Mouse (Mus musculus): Measurements from ENCODE around the gene Pacsin2. TPM values are rescaled to one million over a fixed set of nuclear protein-coding genes. Genes with fewer than 3 reads are reported as not detected.
"Not testable (repeated sequence)": the region's sequence is repeated elsewhere in the genome, so short reads cannot be mapped to it uniquely, and the experiment has no call there.

The Pacsin2 gene
- 45.6 and 47.9 TPM in 2 replicates for polyA plus RNA-seq (2015; fragmentation: Nextera tagmentation; extraction: Ambion mirVana)

DNA sequence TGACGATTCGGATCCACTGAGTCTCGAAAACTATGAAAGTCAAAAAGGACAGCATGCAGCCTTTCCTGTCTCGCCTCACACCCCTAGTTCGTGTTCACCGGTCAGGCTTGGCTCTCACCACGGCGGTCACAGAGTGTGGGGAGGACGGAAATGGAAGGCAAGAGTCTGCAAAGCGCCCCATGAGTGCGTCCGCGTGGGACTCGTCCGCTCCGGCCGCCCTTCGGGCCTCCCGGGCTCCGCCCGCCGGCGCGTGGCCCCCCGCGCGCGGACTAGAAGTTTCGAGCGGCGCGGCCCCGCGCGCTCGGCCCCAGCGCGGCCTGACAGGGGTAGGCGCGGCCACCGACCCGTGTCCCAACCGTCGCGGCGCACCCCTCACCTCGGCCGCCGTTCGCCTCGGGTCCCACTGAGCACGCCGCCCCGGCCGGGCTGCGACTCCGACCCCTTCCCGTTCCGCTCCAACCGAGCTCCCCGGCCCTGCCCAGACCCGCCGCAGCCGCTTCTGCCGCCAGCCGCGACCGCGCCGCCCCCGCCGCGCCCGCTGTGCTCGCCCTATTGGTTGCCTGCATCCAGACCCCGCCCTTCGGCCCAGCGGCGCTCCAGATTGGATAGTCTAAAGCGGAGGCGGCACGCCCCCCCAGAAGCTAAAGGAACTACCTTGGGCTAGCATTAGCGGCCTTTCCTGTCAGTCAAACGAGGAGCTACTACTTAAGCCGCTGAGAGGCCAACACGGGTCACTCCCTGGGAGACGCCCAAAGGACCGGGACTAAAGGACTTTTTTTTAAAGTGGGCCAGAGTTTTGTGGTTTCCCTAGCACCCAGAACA is at the start of gene Pacsin2:
Gene Pacsin2, minus strand, starts transcription at position 524 of the 822 bp plus-strand sequence.
- Histone ChIP-seq H3K27me3 (ENCODE audit: control insufficient read depth, insufficient read depth, low read depth, low read length) (no peaks in the 10 kb centered on the region), H3K36me3 (ENCODE audit: control insufficient read depth, insufficient read depth) (no peaks in the 10 kb centered on the region), H3K9ac (ENCODE audit: low read depth, low read length) (peak within 1 kb of the TSS; percentile 79), H3K4me2 (ENCODE audit: low read depth, low read length) (peak within 1 kb of the TSS; percentile 97), H3K4me1 (ENCODE audit: control insufficient read depth, low read depth, low read length) (peaks cover 26% of the 10 kb centered on the region), H3K4me3 (ENCODE audit: low read depth, low read length) (peak within 1 kb of the TSS; percentile 77), H3K9me3 (replicated peaks; ENCODE audit: control insufficient read depth, low read length) (no peaks in the 10 kb centered on the region), H3K27ac (ENCODE audit: low read length) (peak within 1 kb of the TSS; percentile 81)
- peak; percentile 99 for ATAC-seq (ENCODE audit: low read depth)
- WGBS (ENCODE audit: insufficient replicate concordance), result under 1% methylated on average over 67 of the region's 88 CpGs

GRCm38 (mm10) chr15:83512489-83513281 is 48.3 kb upstream of the Pacsin2 start:
- H3K27ac ChIP-seq (ENCODE audit: low read length), result no peak overlapping the region
- no peaks in the 10 kb centered on the region for H3K9me3 ChIP-seq (replicated peaks; ENCODE audit: control insufficient read depth, low read length)
- ATAC-seq (ENCODE audit: low read depth), result no peak
- no peak overlapping the region for H3K4me3 ChIP-seq (ENCODE audit: low read depth, low read length)
- 43% methylated on average over 13 of the region's 13 CpGs for WGBS (ENCODE audit: insufficient replicate concordance)
- no peak overlapping the region for H3K9ac ChIP-seq (ENCODE audit: low read depth, low read length)
- no peaks in the 10 kb centered on the region for H3K36me3 ChIP-seq (ENCODE audit: control insufficient read depth, insufficient read depth)
- no peak overlapping the region for H3K4me2 ChIP-seq (ENCODE audit: low read depth, low read length)
- H3K27me3 ChIP-seq (ENCODE audit: control insufficient read depth, insufficient read depth, low read depth, low read length), result no peaks in the 10 kb centered on the region
- peaks cover 9% of the 10 kb centered on the region for H3K4me1 ChIP-seq (ENCODE audit: control insufficient read depth, low read depth, low read length)

DNA sequence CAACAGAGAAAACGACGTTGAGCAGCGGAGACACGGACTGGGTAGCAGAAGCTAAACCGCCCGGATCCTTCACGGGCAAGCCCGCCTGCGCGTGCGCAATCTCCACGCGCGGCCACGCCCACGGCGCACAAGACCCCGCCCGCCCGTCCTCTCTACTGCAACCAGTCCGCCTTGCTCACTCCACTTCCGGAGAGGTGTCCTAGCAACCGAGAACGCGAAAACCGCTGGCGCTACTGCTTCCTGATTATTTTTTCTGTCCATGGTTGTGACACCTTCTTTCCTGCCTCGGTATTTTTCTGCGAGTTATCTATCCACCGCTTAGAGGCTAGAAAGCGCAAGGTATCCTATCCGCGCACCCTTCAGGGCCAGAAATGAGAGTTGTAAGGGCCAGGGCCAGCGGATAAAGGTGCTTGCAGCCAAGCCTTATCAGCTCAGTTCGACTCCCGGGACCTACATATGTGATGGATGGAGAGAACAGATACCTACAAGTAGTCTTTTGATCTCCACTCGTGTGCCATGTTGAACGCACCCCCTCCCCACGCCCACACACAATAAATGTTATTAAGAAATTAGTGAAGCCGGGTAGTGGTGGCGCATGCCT is 46.5 kb upstream of the Pacsin2 start, which contains the start of gene Ttll1:
Gene Ttll1, minus strand, starts transcription at position 89 of the 601 bp plus-strand sequence.
- 6% methylated on average over 41 of the region's 41 CpGs for WGBS (ENCODE audit: insufficient replicate concordance)
- peak; percentile 97 for ATAC-seq (ENCODE audit: low read depth)

DNA sequence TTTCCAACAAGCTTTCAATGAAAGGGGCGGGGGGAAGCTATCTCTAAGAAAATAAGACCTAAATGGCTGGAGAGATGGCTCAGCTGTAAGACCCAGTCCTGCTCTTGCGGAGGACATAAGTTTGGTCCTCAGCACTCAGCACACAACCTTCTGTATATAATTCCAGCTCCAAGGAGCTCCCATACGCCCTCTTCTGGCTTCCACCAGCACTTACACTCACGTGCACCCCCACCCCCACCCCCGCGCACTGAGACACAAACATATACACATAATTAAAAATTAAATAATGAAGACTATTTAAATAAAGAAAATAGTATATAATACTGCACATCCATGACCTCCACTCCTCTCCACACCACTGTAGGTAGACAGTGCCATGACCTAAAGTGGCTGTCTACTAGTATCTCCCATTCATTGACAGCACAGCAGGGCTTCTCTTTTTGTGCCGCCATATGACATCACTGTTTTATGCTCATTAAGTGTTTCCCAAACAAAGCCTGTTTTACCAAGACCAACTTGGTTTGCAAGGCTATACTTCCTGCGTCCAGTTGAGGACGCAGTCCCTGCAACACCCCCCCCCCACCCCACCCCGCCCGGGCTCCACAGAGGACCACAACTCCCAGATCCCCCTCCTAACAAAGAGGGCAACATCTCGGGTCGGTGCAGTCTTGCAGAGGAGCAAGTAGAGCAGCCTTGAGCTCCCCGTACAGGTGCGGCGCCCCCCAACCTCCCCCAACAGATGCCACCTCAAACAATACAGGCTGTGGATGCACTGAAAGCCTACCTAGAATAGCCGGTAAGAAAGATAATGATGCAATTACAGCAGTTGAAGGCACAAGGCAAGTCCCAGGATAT is 45.8 kb upstream of the Pacsin2 start:
- peak overlapping the region; percentile 50 for H3K9ac ChIP-seq (ENCODE audit: low read depth, low read length)
- no peaks in the 10 kb centered on the region for H3K27me3 ChIP-seq (ENCODE audit: control insufficient read depth, insufficient read depth, low read depth, low read length)
- ATAC-seq (ENCODE audit: low read depth), result peak; percentile 8; the same call in 1 of the 2 replicates
- peak overlapping the region; percentile 85 for H3K4me2 ChIP-seq (ENCODE audit: low read depth, low read length)
- H3K9me3 ChIP-seq (replicated peaks; ENCODE audit: control insufficient read depth, low read length), result no peaks in the 10 kb centered on the region
- no peak overlapping the region for H3K27ac ChIP-seq (ENCODE audit: low read length)
- H3K4me1 ChIP-seq (ENCODE audit: control insufficient read depth, low read depth, low read length), result peaks cover 9% of the 10 kb centered on the region
- H3K4me3 ChIP-seq (ENCODE audit: low read depth, low read length), result peak overlapping the region; percentile 61
- no peaks in the 10 kb centered on the region for H3K36me3 ChIP-seq (ENCODE audit: control insufficient read depth, insufficient read depth)
- 22% methylated on average over 17 of the region's 17 CpGs for WGBS (ENCODE audit: insufficient replicate concordance)

More for the DNA sequence above, 46.5 kb upstream of the Pacsin2 start, which contains the start of gene Ttll1:
- H3K4me3 ChIP-seq (ENCODE audit: low read depth, low read length), result peak within 1 kb of the TSS; percentile 61
- no peaks in the 10 kb centered on the region for H3K9me3 ChIP-seq (replicated peaks; ENCODE audit: control insufficient read depth, low read length)
- no peaks in the 10 kb centered on the region for H3K36me3 ChIP-seq (ENCODE audit: control insufficient read depth, insufficient read depth)
- H3K27ac ChIP-seq (ENCODE audit: low read length), result no peak within 1 kb of the TSS
- H3K4me1 ChIP-seq (ENCODE audit: control insufficient read depth, low read depth, low read length), result peaks cover 9% of the 10 kb centered on the region
- H3K27me3 ChIP-seq (ENCODE audit: control insufficient read depth, insufficient read depth, low read depth, low read length), result no peaks in the 10 kb centered on the region
- H3K4me2 ChIP-seq (ENCODE audit: low read depth, low read length), result peak within 1 kb of the TSS; percentile 85
- peak within 1 kb of the TSS; percentile 50 for H3K9ac ChIP-seq (ENCODE audit: low read depth, low read length)

GRCm38 (mm10) chr15:83501483-83501882 is 37.1 kb upstream of the Pacsin2 start:
- not testable (repeated sequence) for H3K9ac ChIP-seq (ENCODE audit: low read depth, low read length); ATAC-seq (ENCODE audit: low read depth); H3K27me3 ChIP-seq (ENCODE audit: control insufficient read depth, insufficient read depth, low read depth, low read length); H3K27ac ChIP-seq (ENCODE audit: low read length); H3K9me3 ChIP-seq (replicated peaks; ENCODE audit: control insufficient read depth, low read length); H3K4me2 ChIP-seq (ENCODE audit: low read depth, low read length); H3K36me3 ChIP-seq (ENCODE audit: control insufficient read depth, insufficient read depth); H3K4me1 ChIP-seq (ENCODE audit: control insufficient read depth, low read depth, low read length); H3K4me3 ChIP-seq (ENCODE audit: low read depth, low read length)
- 55% methylated on average over 6 of the region's 6 CpGs for WGBS (ENCODE audit: insufficient replicate concordance)

DNA sequence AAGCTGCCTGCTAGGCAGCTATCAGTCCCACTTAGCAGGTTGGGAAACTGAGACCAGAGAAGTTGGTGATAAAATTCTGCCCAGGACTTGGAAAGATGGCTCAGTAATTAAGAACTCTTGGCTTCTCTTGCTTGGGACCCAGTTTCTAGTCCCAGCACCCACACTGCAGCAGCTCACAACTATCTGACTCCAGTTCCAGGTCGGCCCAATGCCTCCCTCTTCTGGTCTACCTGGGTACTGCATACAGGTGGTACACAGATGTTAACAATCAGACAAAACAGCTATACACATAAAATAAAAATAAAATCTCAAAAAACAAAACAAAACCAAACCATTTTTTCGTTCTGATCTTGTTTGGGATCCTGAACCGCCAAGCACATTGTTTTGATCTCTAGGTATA is 35.9 kb upstream of the Pacsin2 start:
- no peak for ATAC-seq (ENCODE audit: low read depth)
- Histone ChIP-seq H3K9me3 (replicated peaks; ENCODE audit: control insufficient read depth, low read length) (no peaks in the 10 kb centered on the region), H3K27ac (ENCODE audit: low read length) (no peak overlapping the region), H3K36me3 (ENCODE audit: control insufficient read depth, insufficient read depth) (no peaks in the 10 kb centered on the region), H3K27me3 (ENCODE audit: control insufficient read depth, insufficient read depth, low read depth, low read length) (no peaks in the 10 kb centered on the region), H3K4me1 (ENCODE audit: control insufficient read depth, low read depth, low read length) (no peaks in the 10 kb centered on the region; the same call in 1 of the 2 replicates), H3K4me2 (ENCODE audit: low read depth, low read length) (no peak overlapping the region), H3K4me3 (ENCODE audit: low read depth, low read length) (no peak overlapping the region), H3K9ac (ENCODE audit: low read depth, low read length) (no peak overlapping the region)
- 45% methylated on average over 3 of the region's 3 CpGs for WGBS (ENCODE audit: insufficient replicate concordance)

DNA sequence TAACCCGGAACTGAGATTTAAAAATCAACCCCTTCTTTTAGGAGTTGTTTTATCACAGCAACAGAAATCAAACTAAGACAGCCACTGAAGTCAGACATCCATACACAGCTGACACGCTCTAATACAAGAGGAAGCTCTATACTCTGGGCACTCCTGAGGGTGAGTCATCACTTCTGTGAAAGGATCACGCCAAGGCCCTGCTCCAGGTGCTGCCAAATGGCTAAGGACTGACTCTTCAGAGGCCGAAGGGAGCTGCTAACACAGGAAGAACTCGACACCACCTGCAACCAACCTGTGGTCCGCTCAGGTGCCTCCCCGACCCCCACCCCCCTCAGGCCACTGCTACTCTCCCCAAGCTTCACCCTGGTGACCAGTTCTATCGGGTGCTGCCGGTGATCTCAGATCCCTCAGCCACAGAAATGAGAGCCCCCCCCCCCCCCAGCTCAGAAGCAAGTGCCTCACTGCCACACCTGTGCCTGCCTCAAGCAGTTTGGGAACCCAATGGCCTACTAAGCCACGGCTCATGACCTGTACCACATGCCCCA is 34.9 kb upstream of the Pacsin2 start:
- no peaks in the 10 kb centered on the region for H3K36me3 ChIP-seq (ENCODE audit: control insufficient read depth, insufficient read depth)
- H3K4me2 ChIP-seq (ENCODE audit: low read depth, low read length), result no peak overlapping the region
- ATAC-seq (ENCODE audit: low read depth), result no peak
- 69% methylated on average over 10 of the region's 10 CpGs for WGBS (ENCODE audit: insufficient replicate concordance)
- H3K9ac ChIP-seq (ENCODE audit: low read depth, low read length), result no peak overlapping the region
- no peak overlapping the region for H3K4me3 ChIP-seq (ENCODE audit: low read depth, low read length)
- peaks cover 6% of the 10 kb centered on the region for H3K4me1 ChIP-seq (ENCODE audit: control insufficient read depth, low read depth, low read length)
- no peaks in the 10 kb centered on the region for H3K9me3 ChIP-seq (replicated peaks; ENCODE audit: control insufficient read depth, low read length)
- no peaks in the 10 kb centered on the region for H3K27me3 ChIP-seq (ENCODE audit: control insufficient read depth, insufficient read depth, low read depth, low read length)
- no peak overlapping the region for H3K27ac ChIP-seq (ENCODE audit: low read length)

GRCm38 (mm10) chr15:83497299-83497698 is 32.9 kb upstream of the Pacsin2 start:
- 78% methylated on average over 6 of the region's 6 CpGs for WGBS (ENCODE audit: insufficient replicate concordance)
- H3K4me2 ChIP-seq (ENCODE audit: low read depth, low read length), result no peak overlapping the region
- no peak overlapping the region for H3K27ac ChIP-seq (ENCODE audit: low read length)
- H3K4me3 ChIP-seq (ENCODE audit: low read depth, low read length), result no peak overlapping the region
- H3K9ac ChIP-seq (ENCODE audit: low read depth, low read length), result no peak overlapping the region
- no peaks in the 10 kb centered on the region for H3K36me3 ChIP-seq (ENCODE audit: control insufficient read depth, insufficient read depth)
- H3K4me1 ChIP-seq (ENCODE audit: control insufficient read depth, low read depth, low read length), result peaks cover 6% of the 10 kb centered on the region
- no peaks in the 10 kb centered on the region for H3K27me3 ChIP-seq (ENCODE audit: control insufficient read depth, insufficient read depth, low read depth, low read length)
- H3K9me3 ChIP-seq (replicated peaks; ENCODE audit: control insufficient read depth, low read length), result no peaks in the 10 kb centered on the region
- no peak for ATAC-seq (ENCODE audit: low read depth)
